Mouse (Mus musculus) E14TG2a.4 (cell line): Measurements from ENCODE around the gene Plau.

Source experiments
- CTCF ChIP-seq: conservative IDR thresholded peaks from 2 replicates; pipeline ENCODE4 v1.5.1; 2014; ENCODE audit warnings: low read length
- NANOG ChIP-seq: IDR thresholded peaks from 2 replicates; pipeline ENCODE4 v1.6.1; 2014; ENCODE audit warnings: borderline replicate concordance, low read length, mixed read lengths
- POU5F1 ChIP-seq: IDR thresholded peaks from 2 replicates; pipeline ENCODE4 v1.6.1; 2014; ENCODE audit warnings: low read length, borderline replicate concordance

- TF ChIP-seq CTCF, result no peak
- no peak for TF ChIP-seq NANOG
- TF ChIP-seq POU5F1, result no peak
Measured at GRCm38 (mm10) chr14:20885091-20885888, 48.8 kb downstream of the Plau start.
